Mouse (Mus musculus): ENCODE results near the gene Gm35134. TPM values are rescaled to one million over a fixed set of nuclear protein-coding genes. Genes with fewer than 3 reads are reported as not detected.
"Not testable (repeated sequence)": the region's sequence is repeated elsewhere in the genome, so short reads cannot be mapped to it uniquely, and the experiment has no call there.

The Gm35134 gene
- not detected in 3 replicates for total RNA-seq (2017)

GRCm38 (mm10) chrY:19112707-19113106 is at the start of gene Gm35134:
Gm35134 (plus strand) TSS chrY:19113007.
- not testable (repeated sequence) for ATAC-seq (replicated peaks; ENCODE audit: insufficient number of reproducible peaks, low FRiP score, low TSS enrichment, poor library complexity, severe bottlenecking)
